Mouse (Mus musculus) neural tube, embryonic 14.5 days (tissue): Measurements from ENCODE around the gene Cpa5. TPM values are rescaled to one million over a fixed set of nuclear protein-coding genes. Genes with fewer than 3 reads are reported as not detected.

ENCODE experiments used
- ATAC-seq: fragments of 200-750 bp; cut with Nextera tagmentation; 2 replicates; pipeline ENCODE4 v1.8.0; 2017; ENCODE audit warnings: low read depth, mild to moderate bottlenecking, moderate TSS enrichment, moderate library complexity
- H3K27ac ChIP-seq: fragments of 300-500 bp; sonication (generic); 2 replicates; pipeline ENCODE4 v1.5.1; 2014; ENCODE audit warnings: low read depth, mild to moderate bottlenecking, control low read depth, low read length, moderate library complexity, mixed read lengths
- H3K27me3 ChIP-seq: fragments of 300-500 bp; sonication (generic); 2 replicates; pipeline ENCODE4 v1.6.1; 2014; ENCODE audit warnings: low read length; ENCODE audit not compliant: control insufficient read depth, insufficient read depth
- H3K36me3 ChIP-seq: fragments of 300-500 bp; sonication (generic); 2 replicates; pipeline ENCODE4 v1.6.1; 2014; ENCODE audit warnings: low read length, mixed read lengths; ENCODE audit not compliant: control insufficient read depth, insufficient read depth
- H3K4me1 ChIP-seq: fragments of 300-500 bp; sonication (generic); 2 replicates; pipeline ENCODE4 v1.6.1; 2014; ENCODE audit warnings: low read length; ENCODE audit not compliant: control insufficient read depth, insufficient read depth
- H3K4me2 ChIP-seq: fragments of 300-500 bp; sonication (generic); 2 replicates; pipeline ENCODE4 v1.6.1; 2014; ENCODE audit warnings: mild to moderate bottlenecking, low read depth, low read length, control low read depth
- H3K4me3 ChIP-seq: fragments of 300-500 bp; sonication (generic); 2 replicates; pipeline ENCODE4 v1.5.1; 2014; ENCODE audit warnings: low read depth, low read length, control low read depth, mixed read lengths
- H3K9ac ChIP-seq: fragments of 300-500 bp; sonication (generic); replicated peaks from 2 replicates; pipeline ENCODE4 v1.6.1; 2014; ENCODE audit warnings: low read depth, mild to moderate bottlenecking, control low read depth, low read length, mixed read lengths
- H3K9me3 ChIP-seq: fragments of 300-500 bp; sonication (generic); 2 replicates; pipeline ENCODE4 v1.6.1; 2016; ENCODE audit warnings: low read length; ENCODE audit not compliant: control insufficient read depth
- WGBS: fragments of 180-500 bp; shearing (Covaris S2); extraction: QIAGEN DNeasy Blood & Tissue Kit; methylation state at CpG from one replicate; pipeline ENCODE4 v1.1.7; 2014; 5-methylcytosine and 5-hydroxymethylcytosine counted together
- polyA plus RNA-seq: library from polyadenylated mRNA; unstranded; fragments of >200 nt; fragmentation: Nextera tagmentation; extraction: Ambion mirVana; gene quantifications from 2 replicates; pipeline ENCODE4 v1.2.1, GENCODE M21; 2014

The Cpa5 gene
- polyA plus RNA-seq, 1 experiment from 2014 or later: not detected

- no peaks in the 10 kb centered on the region for H3K27me3 ChIP-seq
- no peak for ATAC-seq
- no peak overlapping the region for H3K27ac ChIP-seq
- peaks cover 21% of the 10 kb centered on the region for H3K4me1 ChIP-seq
- H3K9me3 ChIP-seq: no peaks in the 10 kb centered on the region
- no peaks in the 10 kb centered on the region for H3K36me3 ChIP-seq
- H3K4me3 ChIP-seq: no peak overlapping the region
- no peak overlapping the region for H3K9ac ChIP-seq
- H3K4me2 ChIP-seq: no peak overlapping the region
- WGBS: 61% methylated on average over 5 of the region's 5 CpGs
Observed at GRCm38 (mm10) chr6:30679567-30679966, 68.8 kb downstream of the Cpa5 start.

GRCm38 (mm10) chr6:30680442-30680841 is 69.6 kb downstream of the Cpa5 start:
- Histone ChIP-seq H3K4me3 (no peak overlapping the region), H3K36me3 (no peaks in the 10 kb centered on the region), H3K4me2 (no peak overlapping the region), H3K9me3 (no peaks in the 10 kb centered on the region), H3K9ac (no peak overlapping the region), H3K27ac (no peak overlapping the region), H3K27me3 (no peaks in the 10 kb centered on the region), H3K4me1 (peaks cover 12% of the 10 kb centered on the region)
- WGBS: 82% methylated on average over 7 of the region's 7 CpGs
- no peak for ATAC-seq

Other genes starting within 250 kb of the Cpa5 start
- 62.3 and 66.9 TPM in 2 replicates for gene Zc3hc1, start 220.0 kb upstream of the Cpa5 start, polyA plus RNA-seq
- gene Klhdc10, start 209.1 kb upstream of the Cpa5 start, polyA plus RNA-seq: 47.5 and 49.7 TPM in 2 replicates
- 28.9 and 30.9 TPM in 2 replicates for gene Tmem209, start 101.2 kb upstream of the Cpa5 start, polyA plus RNA-seq
- 0.35 TPM in 1 of 2 replicates, not detected in the other for gene Ssmem1, start 101.2 kb upstream of the Cpa5 start, polyA plus RNA-seq
- gene Cpa2, start 69.4 kb upstream of the Cpa5 start, polyA plus RNA-seq: 5.1 and 10.6 TPM in 2 replicates
- gene Cpa4, start 42.6 kb upstream of the Cpa5 start, polyA plus RNA-seq: 0.71 and 0.90 TPM in 2 replicates
- 0.37 and 0.50 TPM in 2 replicates for gene Cpa1, start 28.2 kb downstream of the Cpa5 start, polyA plus RNA-seq
- 12.1 and 12.6 TPM in 2 replicates for gene Cep41, start 82.7 kb downstream of the Cpa5 start, polyA plus RNA-seq
- 353 and 390 TPM in 2 replicates for gene Mest, start 112.5 kb downstream of the Cpa5 start, polyA plus RNA-seq